Mouse (Mus musculus) embryonic facial prominence, embryonic 12.5 days (tissue): Measurements from ENCODE around the gene Vcp. TPM values are rescaled to one million over a fixed set of nuclear protein-coding genes. Genes with fewer than 3 reads are reported as not detected.

Experiments used
- ATAC-seq: fragments of 200-750 bp; cut with Nextera tagmentation; 2 replicates; pipeline ENCODE4 v1.8.0; 2017; ENCODE audit not compliant: insufficient number of reproducible peaks, insufficient read depth, low FRiP score, low TSS enrichment
- H3K27ac ChIP-seq: fragments of 300-500 bp; sonication (generic); 2 replicates; pipeline ENCODE4 v1.5.1; 2016; ENCODE audit warnings: mild to moderate bottlenecking
- H3K27me3 ChIP-seq: fragments of 300-500 bp; sonication (generic); 2 replicates; pipeline ENCODE4 v1.6.1; 2016; ENCODE audit warnings: mild to moderate bottlenecking, moderate library complexity
- H3K36me3 ChIP-seq: fragments of 300-500 bp; sonication (generic); 2 replicates; pipeline ENCODE4 v1.6.1; 2016; ENCODE audit warnings: mild to moderate bottlenecking
- H3K4me1 ChIP-seq: fragments of 300-500 bp; sonication (generic); 2 replicates; pipeline ENCODE4 v1.6.1; 2016
- H3K4me2 ChIP-seq: fragments of 300-500 bp; sonication (generic); replicated peaks from 2 replicates; pipeline ENCODE4 v1.6.1; 2016; ENCODE audit warnings: mild to moderate bottlenecking, moderate library complexity
- H3K4me3 ChIP-seq: fragments of 300-500 bp; sonication (generic); 2 replicates; pipeline ENCODE4 v1.5.1; 2016; ENCODE audit warnings: mild to moderate bottlenecking
- H3K9ac ChIP-seq: fragments of 300-500 bp; sonication (generic); 2 replicates; pipeline ENCODE4 v1.6.1; 2016; ENCODE audit warnings: mild to moderate bottlenecking, moderate library complexity
- H3K9me3 ChIP-seq: fragments of 300-500 bp; sonication (generic); 2 replicates; pipeline ENCODE4 v1.6.1; 2016; ENCODE audit warnings: mild to moderate bottlenecking, moderate library complexity
- WGBS: fragments of 180-500 bp; shearing (Covaris S2); methylation state at CpG from one replicate; pipeline ENCODE4 v1.1.7; 2016; 5-methylcytosine and 5-hydroxymethylcytosine counted together
- polyA plus RNA-seq: library from polyadenylated mRNA; unstranded; fragments of >200 nt; fragmentation: Nextera tagmentation; extraction: Ambion mirVana; gene quantifications from 2 replicates; pipeline ENCODE4 v1.2.1, GENCODE M21; 2016

The Vcp gene
- polyA plus RNA-seq, 1 experiment from 2014 or later, result 642 TPM

DNA sequence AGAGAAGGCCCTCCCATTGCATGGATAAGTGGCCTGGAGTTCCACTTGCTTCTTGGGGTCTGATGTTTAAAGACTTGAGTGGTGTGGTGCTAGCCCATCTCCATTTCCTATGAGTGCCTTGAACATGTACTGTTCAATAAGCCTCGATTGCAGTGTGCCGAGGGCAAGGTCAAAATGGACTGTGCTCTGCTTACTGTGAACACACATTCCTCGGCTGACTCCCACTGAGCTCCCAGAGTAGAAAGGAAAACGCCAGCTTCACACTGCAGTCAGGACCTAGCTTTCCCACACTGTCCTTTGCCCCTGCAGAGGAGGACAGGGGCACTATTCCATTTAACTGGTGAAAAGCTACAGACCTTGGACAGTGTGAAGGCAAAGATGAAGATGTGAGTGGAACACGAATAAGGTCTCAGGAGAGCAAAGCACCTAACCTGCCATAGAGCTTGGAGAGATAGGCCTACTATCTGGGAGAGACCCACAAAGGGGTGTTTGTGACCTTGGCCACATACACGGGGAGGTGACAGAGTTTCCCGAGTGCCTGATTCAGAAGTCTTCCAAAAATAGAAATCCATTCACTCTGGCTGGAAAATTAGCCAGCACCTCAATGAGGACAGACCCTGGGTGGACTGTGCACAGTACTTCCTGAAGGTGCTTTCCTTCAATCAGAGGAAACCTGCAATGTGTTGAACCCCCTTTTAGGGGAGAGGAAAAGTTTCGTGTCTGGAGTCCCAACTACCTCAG lies 67.9 kb downstream of the Vcp start:
- Histone ChIP-seq H3K4me2 (no peak overlapping the region), H3K9me3 (no peaks in the 10 kb centered on the region), H3K36me3 (no peaks in the 10 kb centered on the region), H3K27me3 (peaks cover 27% of the 10 kb centered on the region), H3K4me1 (peaks cover 7% of the 10 kb centered on the region; the same call in 1 of the 2 replicates), H3K9ac (no peak overlapping the region), H3K4me3 (no peak overlapping the region), H3K27ac (no peak overlapping the region)
- ATAC-seq, result no peak
- 69% methylated on average over 8 of the region's 8 CpGs for WGBS

Other genes starting within 250 kb of the Vcp start
- 0.38 and 0.50 TPM in 2 replicates for gene Ccl19, start 243.9 kb downstream of the Vcp start, polyA plus RNA-seq
- 15.5 and 16.7 TPM in 2 replicates for gene Ccl21a, start 226.5 kb downstream of the Vcp start, polyA plus RNA-seq
- 0.06 and 0.08 TPM in 2 replicates for gene Fam205a1, start 146.6 kb downstream of the Vcp start, polyA plus RNA-seq
- 0.48 and 0.49 TPM in 2 replicates for gene Gm12394, start 143.7 kb downstream of the Vcp start, polyA plus RNA-seq
- gene Fam205c, start 126.3 kb downstream of the Vcp start, polyA plus RNA-seq, result 0.74 and 1.6 TPM in 2 replicates
- 2.4 and 2.5 TPM in 2 replicates for gene Phf24, start 83.8 kb downstream of the Vcp start, polyA plus RNA-seq
- 8.0 and 10.4 TPM in 2 replicates for gene Dnajb5, start 50.7 kb downstream of the Vcp start, polyA plus RNA-seq
- 0.56 and 0.70 TPM in 2 replicates for gene 1700022I11Rik, start 30.9 kb downstream of the Vcp start, polyA plus RNA-seq
- 20.4 and 20.8 TPM in 2 replicates for gene Fancg, start 10.0 kb upstream of the Vcp start, polyA plus RNA-seq
- gene Pigo, start 25.3 kb upstream of the Vcp start, polyA plus RNA-seq, result 26.5 and 28.1 TPM in 2 replicates
- gene Stoml2, start 31.2 kb upstream of the Vcp start, polyA plus RNA-seq, result 333 and 352 TPM in 2 replicates
- 20.4 and 22.9 TPM in 2 replicates for gene Fam214b, start 45.7 kb upstream of the Vcp start, polyA plus RNA-seq
- 7.8 and 9.1 TPM in 2 replicates for gene Unc13b, start 58.4 kb upstream of the Vcp start, polyA plus RNA-seq